Mouse (Mus musculus) limb, embryonic 13.5 days (tissue): ENCODE measurements around the gene C130074G19Rik. TPM values are rescaled to one million over a fixed set of nuclear protein-coding genes. Genes with fewer than 3 reads are reported as not detected.

Source experiments
- ATAC-seq: fragments of 200-750 bp; cut with Nextera tagmentation; 2 replicates; pipeline ENCODE4 v1.8.0; 2017; ENCODE audit warnings: low read depth, moderate number of reproducible peaks, moderate TSS enrichment; ENCODE audit not compliant: low FRiP score
- H3K27ac ChIP-seq: fragments of 300-500 bp; sonication (generic); 2 replicates; pipeline ENCODE4 v1.5.1; 2015; ENCODE audit warnings: inconsistent platforms, mild to moderate bottlenecking, moderate library complexity
- H3K27me3 ChIP-seq: fragments of 300-500 bp; sonication (generic); 2 replicates; pipeline ENCODE4 v1.6.1; 2015; ENCODE audit warnings: mild to moderate bottlenecking, inconsistent platforms
- H3K36me3 ChIP-seq: fragments of 300-500 bp; sonication (generic); 2 replicates; pipeline ENCODE4 v1.6.1; 2015; ENCODE audit warnings: inconsistent platforms, mild to moderate bottlenecking, moderate library complexity
- H3K4me1 ChIP-seq: fragments of 300-500 bp; sonication (generic); 2 replicates; pipeline ENCODE4 v1.6.1; 2015; ENCODE audit warnings: inconsistent platforms
- H3K4me2 ChIP-seq: fragments of 300-500 bp; sonication (generic); replicated peaks from 2 replicates; pipeline ENCODE4 v1.6.1; 2015; ENCODE audit warnings: inconsistent platforms, mild to moderate bottlenecking, moderate library complexity
- H3K4me3 ChIP-seq: fragments of 300-500 bp; sonication (generic); 2 replicates; pipeline ENCODE4 v1.5.1; 2015; ENCODE audit warnings: moderate library complexity, mild to moderate bottlenecking, inconsistent platforms
- H3K9ac ChIP-seq: fragments of 300-500 bp; sonication (generic); 2 replicates; pipeline ENCODE4 v1.6.1; 2015; ENCODE audit warnings: mild to moderate bottlenecking, inconsistent platforms
- H3K9me3 ChIP-seq: fragments of 300-500 bp; sonication (generic); 2 replicates; pipeline ENCODE4 v1.6.1; 2016; ENCODE audit warnings: inconsistent platforms
- WGBS: fragments of 180-500 bp; shearing (Covaris S2); methylation state at CpG from one replicate; pipeline ENCODE4 v1.1.7; 2015; 5-methylcytosine and 5-hydroxymethylcytosine counted together
- polyA plus RNA-seq: library from polyadenylated mRNA; unstranded; fragments of >200 nt; fragmentation: Nextera tagmentation; extraction: Ambion mirVana; gene quantifications from 2 replicates; pipeline ENCODE4 v1.2.1, GENCODE M21; 2015

The C130074G19Rik gene
- polyA plus RNA-seq, 1 experiment from 2014 or later, result 1.1 TPM

DNA sequence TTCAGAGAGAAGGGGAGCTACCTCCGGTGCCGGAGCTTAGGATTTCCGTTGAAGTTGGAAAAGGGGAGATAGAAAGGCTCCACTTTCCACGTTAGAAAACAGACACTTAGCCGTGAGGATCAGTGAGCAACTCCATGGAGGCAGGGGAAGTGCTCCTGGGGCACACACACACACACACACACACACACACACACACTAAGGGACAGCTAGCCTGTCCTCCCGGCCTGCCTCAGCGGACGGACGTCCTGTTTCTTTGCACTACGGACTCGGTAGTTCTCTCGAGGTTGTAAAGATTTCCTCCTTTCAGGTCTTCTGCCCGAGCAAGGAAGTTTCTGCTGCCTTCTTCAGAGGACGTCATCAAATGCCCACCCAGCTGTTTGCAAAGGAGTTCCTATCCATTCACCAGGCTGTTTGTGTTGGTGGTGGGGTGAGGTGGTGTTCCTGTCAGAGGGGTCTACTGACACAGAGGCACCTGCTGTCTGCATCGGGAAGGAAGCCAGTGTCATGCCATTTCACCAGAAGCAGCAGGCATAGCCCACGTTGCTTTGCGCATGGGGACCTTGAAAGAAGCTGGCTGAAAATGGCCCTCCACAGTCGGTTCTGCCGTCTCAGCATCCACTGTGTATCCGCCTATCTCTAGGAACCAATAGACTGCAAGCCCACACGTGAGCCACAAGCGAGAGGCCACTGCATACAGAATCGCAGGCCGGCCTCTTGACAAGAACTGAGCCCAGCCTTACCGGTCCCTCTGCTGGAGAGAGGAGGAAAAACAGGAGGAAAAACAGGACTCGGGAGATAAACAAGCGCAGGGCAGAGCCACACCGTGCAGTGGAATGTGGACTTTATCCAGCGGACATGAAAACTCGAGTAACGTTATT is 31.0 kb downstream of the C130074G19Rik start:
- no peak overlapping the region for H3K4me3 ChIP-seq

DNA sequence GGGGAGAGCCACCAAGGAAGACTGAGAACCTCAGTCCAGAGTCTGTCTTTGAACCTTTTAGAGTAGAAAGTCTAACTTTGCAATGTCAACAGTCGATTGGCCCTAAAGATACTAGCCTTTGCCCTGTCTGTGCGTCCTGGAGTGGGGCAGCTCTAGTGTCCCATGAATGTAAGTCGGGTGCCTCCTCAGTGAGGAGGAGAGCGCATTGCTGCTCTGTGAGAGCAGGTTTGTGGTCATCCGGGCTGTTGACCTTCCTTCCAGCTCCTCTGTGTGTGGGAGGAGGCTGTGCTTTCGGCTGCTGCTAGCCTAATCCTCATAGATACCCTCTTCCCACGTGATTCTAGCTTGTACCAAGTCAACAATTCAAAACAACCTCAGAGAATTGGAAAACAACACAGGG is 31.9 kb downstream of the C130074G19Rik start:
- ATAC-seq, result no peak
- H3K36me3 ChIP-seq, result no peaks in the 10 kb centered on the region
- H3K4me1 ChIP-seq, result peaks cover 18% of the 10 kb centered on the region
- no peaks in the 10 kb centered on the region for H3K9me3 ChIP-seq
- no peak overlapping the region for H3K4me3 ChIP-seq
- H3K4me2 ChIP-seq, result no peak overlapping the region
- no peak overlapping the region for H3K9ac ChIP-seq
- H3K27ac ChIP-seq, result no peak overlapping the region
- 56% methylated on average over 7 of the region's 7 CpGs for WGBS
- H3K27me3 ChIP-seq, result peaks cover 53% of the 10 kb centered on the region

More for the DNA sequence above, 31.0 kb downstream of the C130074G19Rik start:
- peaks cover 48% of the 10 kb centered on the region for H3K27me3 ChIP-seq
- H3K27ac ChIP-seq, result no peak overlapping the region
- no peaks in the 10 kb centered on the region for H3K36me3 ChIP-seq
- 22% methylated on average over 31 of the region's 31 CpGs for WGBS
- H3K4me2 ChIP-seq, result peak overlapping the region; percentile 48
- ATAC-seq, result peak; percentile 85
- peaks cover 12% of the 10 kb centered on the region for H3K4me1 ChIP-seq
- no peak overlapping the region; the same call in 1 of the 2 replicates for H3K9ac ChIP-seq
- H3K9me3 ChIP-seq, result no peaks in the 10 kb centered on the region

- Histone ChIP-seq H3K27me3 (peaks cover 52% of the 10 kb centered on the region), H3K4me2 (no peak overlapping the region)
Measured at GRCm38 (mm10) chr1:184846973-184847372, 36.0 kb downstream of the C130074G19Rik start.

GRCm38 (mm10) chr1:184846092-184846750 is 36.8 kb downstream of the C130074G19Rik start, which contains the start of gene Marc2:
Marc2 (minus strand) TSS chr1:184846451.
- peak within 1 kb of the TSS; percentile 77 for H3K4me2 ChIP-seq
- peaks cover under 1% of the 10 kb centered on the region; the same call in 1 of the 2 replicates for H3K36me3 ChIP-seq
- H3K27ac ChIP-seq, result peak within 1 kb of the TSS; percentile 91
- 6% methylated on average over 18 of the region's 18 CpGs for WGBS
- no peaks in the 10 kb centered on the region for H3K9me3 ChIP-seq
- peaks cover 24% of the 10 kb centered on the region for H3K4me1 ChIP-seq
- H3K9ac ChIP-seq, result peak within 1 kb of the TSS; percentile 88
- ATAC-seq, result no peak; the same call in none of the 2 replicates
- H3K27me3 ChIP-seq, result peaks cover 45% of the 10 kb centered on the region
- H3K4me3 ChIP-seq, result peak within 1 kb of the TSS; percentile 90

More at GRCm38 (mm10) chr1:184846973-184847372, 36.0 kb downstream of the C130074G19Rik start:
- no peaks in the 10 kb centered on the region for H3K36me3 ChIP-seq
- H3K4me1 ChIP-seq, result peaks cover 27% of the 10 kb centered on the region
- no peak for ATAC-seq
- no peak overlapping the region for H3K9ac ChIP-seq
- no peaks in the 10 kb centered on the region for H3K9me3 ChIP-seq
- no peak overlapping the region for H3K27ac ChIP-seq
- H3K4me3 ChIP-seq, result no peak overlapping the region
- 58% methylated on average over 3 of the region's 3 CpGs for WGBS

GRCm38 (mm10) chr1:184845111-184846071 is 37.6 kb downstream of the C130074G19Rik start:
- peak overlapping the region; percentile 91 for H3K27ac ChIP-seq
- WGBS, result under 1% methylated on average over 67 of the region's 67 CpGs

GRCm38 (mm10) chr1:184844326-184845066 is 38.5 kb downstream of the C130074G19Rik start:
- peak overlapping the region; percentile 91 for H3K27ac ChIP-seq
- no peak for ATAC-seq
- peaks cover 13% of the 10 kb centered on the region for H3K36me3 ChIP-seq
- H3K9me3 ChIP-seq, result no peaks in the 10 kb centered on the region
- 16% methylated on average over 15 of the region's 15 CpGs for WGBS
- H3K4me2 ChIP-seq, result peak overlapping the region; percentile 77
- H3K9ac ChIP-seq, result peak overlapping the region; percentile 88
- peaks cover 24% of the 10 kb centered on the region for H3K4me1 ChIP-seq
- peak overlapping the region; percentile 90 for H3K4me3 ChIP-seq
- H3K27me3 ChIP-seq, result peaks cover 31% of the 10 kb centered on the region

More at GRCm38 (mm10) chr1:184845111-184846071, 37.6 kb downstream of the C130074G19Rik start:
- peaks cover 39% of the 10 kb centered on the region for H3K27me3 ChIP-seq
- peaks cover 24% of the 10 kb centered on the region for H3K4me1 ChIP-seq
- ATAC-seq, result peak; percentile 98
- H3K9ac ChIP-seq, result peak overlapping the region; percentile 88
- peaks cover 7% of the 10 kb centered on the region for H3K36me3 ChIP-seq
- H3K9me3 ChIP-seq, result no peaks in the 10 kb centered on the region
- H3K4me3 ChIP-seq, result peak overlapping the region; percentile 90
- H3K4me2 ChIP-seq, result peak overlapping the region; percentile 77

GRCm38 (mm10) chr1:184837649-184838048 is 45.4 kb downstream of the C130074G19Rik start:
- H3K27ac ChIP-seq, result no peak overlapping the region
- no peaks in the 10 kb centered on the region for H3K27me3 ChIP-seq
- no peak overlapping the region for H3K4me2 ChIP-seq
- H3K36me3 ChIP-seq, result peaks cover 67% of the 10 kb centered on the region
- no peak for ATAC-seq
- no peaks in the 10 kb centered on the region for H3K4me1 ChIP-seq
- H3K4me3 ChIP-seq, result no peak overlapping the region
- H3K9me3 ChIP-seq, result no peaks in the 10 kb centered on the region
- WGBS, result 71% methylated on average over 4 of the region's 4 CpGs
- no peak overlapping the region for H3K9ac ChIP-seq

GRCm38 (mm10) chr1:184836350-184836749 is 46.7 kb downstream of the C130074G19Rik start:
- H3K4me3 ChIP-seq, result no peak overlapping the region
- no peaks in the 10 kb centered on the region for H3K27me3 ChIP-seq
- no peak for ATAC-seq
- WGBS, result 68% methylated on average over 5 of the region's 5 CpGs
- no peak overlapping the region for H3K4me2 ChIP-seq
- peaks cover 80% of the 10 kb centered on the region for H3K36me3 ChIP-seq
- H3K27ac ChIP-seq, result no peak overlapping the region
- no peaks in the 10 kb centered on the region for H3K9me3 ChIP-seq
- no peak overlapping the region for H3K9ac ChIP-seq
- no peaks in the 10 kb centered on the region for H3K4me1 ChIP-seq

- no peak overlapping the region for H3K4me2 ChIP-seq
- 88% methylated on average over 7 of the region's 7 CpGs for WGBS
- H3K9me3 ChIP-seq, result no peaks in the 10 kb centered on the region
- H3K4me3 ChIP-seq, result no peak overlapping the region
- H3K9ac ChIP-seq, result no peak overlapping the region
- peaks cover 85% of the 10 kb centered on the region for H3K36me3 ChIP-seq
- H3K27me3 ChIP-seq, result no peaks in the 10 kb centered on the region
- no peak overlapping the region for H3K27ac ChIP-seq
- ATAC-seq, result no peak
- H3K4me1 ChIP-seq, result peaks cover 10% of the 10 kb centered on the region
Measured at GRCm38 (mm10) chr1:184833499-184833898, 49.5 kb downstream of the C130074G19Rik start.

- Histone ChIP-seq H3K4me1 (peaks cover 10% of the 10 kb centered on the region), H3K9me3 (no peaks in the 10 kb centered on the region), H3K4me2 (no peak overlapping the region), H3K27me3 (no peaks in the 10 kb centered on the region), H3K27ac (no peak overlapping the region), H3K36me3 (peaks cover 77% of the 10 kb centered on the region), H3K4me3 (no peak overlapping the region), H3K9ac (no peak overlapping the region)
- no peak for ATAC-seq
- 83% methylated on average over 10 of the region's 10 CpGs for WGBS
Measured at GRCm38 (mm10) chr1:184832211-184832610, 50.8 kb downstream of the C130074G19Rik start.

GRCm38 (mm10) chr1:184829897-184830296 is 53.1 kb downstream of the C130074G19Rik start:
- no peak overlapping the region for H3K27ac ChIP-seq
- H3K4me2 ChIP-seq, result no peak overlapping the region
- WGBS, result 75% methylated on average over 8 of the region's 8 CpGs
- no peak overlapping the region for H3K9ac ChIP-seq
- peaks cover 55% of the 10 kb centered on the region for H3K36me3 ChIP-seq
- peaks cover 11% of the 10 kb centered on the region for H3K4me1 ChIP-seq
- no peaks in the 10 kb centered on the region for H3K27me3 ChIP-seq
- no peak overlapping the region for H3K4me3 ChIP-seq
- no peak for ATAC-seq
- no peaks in the 10 kb centered on the region for H3K9me3 ChIP-seq
